Mouse (Mus musculus): ENCODE measurements around the gene Psmc5. TPM values are rescaled to one million over a fixed set of nuclear protein-coding genes. Genes with fewer than 3 reads are reported as not detected.

The Psmc5 gene
- polyA plus RNA-seq (2015; fragmentation: Nextera tagmentation; extraction: Ambion mirVana): 177 and 179 TPM in 2 replicates

GRCm38 (mm10) chr11:106255685-106256451, at the start of gene Psmc5, which contains the start of gene Ftsj3:
Gene Psmc5, plus strand, starts transcription at chr11:106256154.
Gene Ftsj3, minus strand, starts transcription at chr11:106256079.

GRCm38 (mm10) chr11:106215927-106216729, 39.8 kb upstream of the Psmc5 start, which contains the start of gene Ccdc47:
Gene Ccdc47, minus strand, starts transcription at chr11:106216344.

GRCm38 (mm10) chr11:106216730-106217490, 39.0 kb upstream of the Psmc5 start, which contains the start of gene Ddx42:
Gene Ddx42, plus strand, starts transcription at chr11:106216926.

GRCm38 (mm10) chr11:106272644-106273310, 16.8 kb downstream of the Psmc5 start, which contains the start of gene Smarcd2:
Gene Smarcd2, minus strand, starts transcription at chr11:106272972.

GRCm38 (mm10) chr11:106276454-106276853, 20.5 kb downstream of the Psmc5 start, which contains the start of gene Tcam1:
Gene Tcam1, plus strand, starts transcription at chr11:106276672.

GRCm38 (mm10) chr11:106301765-106302164, 45.8 kb downstream of the Psmc5 start, which contains the start of gene Gh:
Gene Gh, minus strand, starts transcription at chr11:106301865.

Other genes with a start within 250 kb of the Psmc5 start
- 0.07 TPM in 1 of 2 replicates, not detected in the other for gene Kcnh6, start 248.0 kb upstream of the Psmc5 start, polyA plus RNA-seq (2015; fragmentation: Nextera tagmentation; extraction: Ambion mirVana)
- gene Dcaf7, start 219.3 kb upstream of the Psmc5 start, polyA plus RNA-seq (2015; fragmentation: Nextera tagmentation; extraction: Ambion mirVana): 21.1 and 23.4 TPM in 2 replicates
- gene Taco1, start 190.1 kb upstream of the Psmc5 start, polyA plus RNA-seq (2015; fragmentation: Nextera tagmentation; extraction: Ambion mirVana): 5.8 TPM in 2 replicates
- gene Map3k3, start 171.5 kb upstream of the Psmc5 start, polyA plus RNA-seq (2015; fragmentation: Nextera tagmentation; extraction: Ambion mirVana): 12.8 and 14.9 TPM in 2 replicates
- not detected in 2 replicates for gene Gm10840, start 95.3 kb upstream of the Psmc5 start, polyA plus RNA-seq (2015; fragmentation: Nextera tagmentation; extraction: Ambion mirVana)
- gene Limd2, start 95.3 kb upstream of the Psmc5 start, polyA plus RNA-seq (2015; fragmentation: Nextera tagmentation; extraction: Ambion mirVana): 30.1 and 32.3 TPM in 2 replicates
- 11.3 and 13.3 TPM in 2 replicates for gene Strada, start 54.0 kb upstream of the Psmc5 start, polyA plus RNA-seq (2015; fragmentation: Nextera tagmentation; extraction: Ambion mirVana)
- gene Ccdc47, start 39.8 kb upstream of the Psmc5 start, polyA plus RNA-seq (2015; fragmentation: Nextera tagmentation; extraction: Ambion mirVana): 51.0 and 54.6 TPM in 2 replicates
- 30.4 and 34.3 TPM in 2 replicates for gene Ddx42, start 39.2 kb upstream of the Psmc5 start, polyA plus RNA-seq (2015; fragmentation: Nextera tagmentation; extraction: Ambion mirVana)
- gene Ftsj3, start 75 bp upstream of the Psmc5 start, polyA plus RNA-seq (2015; fragmentation: Nextera tagmentation; extraction: Ambion mirVana): 27.5 and 29.8 TPM in 2 replicates
- 31.7 and 32.2 TPM in 2 replicates for gene Smarcd2, start 16.8 kb downstream of the Psmc5 start, polyA plus RNA-seq (2015; fragmentation: Nextera tagmentation; extraction: Ambion mirVana)
- 0.06 TPM in 1 of 2 replicates, not detected in the other for gene Tcam1, start 20.5 kb downstream of the Psmc5 start, polyA plus RNA-seq (2015; fragmentation: Nextera tagmentation; extraction: Ambion mirVana)
- gene Gh, start 45.7 kb downstream of the Psmc5 start, polyA plus RNA-seq (2015; fragmentation: Nextera tagmentation; extraction: Ambion mirVana): not detected in 2 replicates
- 1.1 and 1.5 TPM in 2 replicates for gene Cd79b, start 58.6 kb downstream of the Psmc5 start, polyA plus RNA-seq (2015; fragmentation: Nextera tagmentation; extraction: Ambion mirVana)
- not detected in 2 replicates for gene Scn4a, start 97.1 kb downstream of the Psmc5 start, polyA plus RNA-seq (2015; fragmentation: Nextera tagmentation; extraction: Ambion mirVana)
- not detected in 2 replicates for gene Prr29, start 109.3 kb downstream of the Psmc5 start, polyA plus RNA-seq (2015; fragmentation: Nextera tagmentation; extraction: Ambion mirVana)
- gene Icam2, start 131.9 kb downstream of the Psmc5 start, polyA plus RNA-seq (2015; fragmentation: Nextera tagmentation; extraction: Ambion mirVana): 15.2 and 25.4 TPM in 2 replicates
- 3.4 TPM in 2 replicates for gene Ern1, start 231.7 kb downstream of the Psmc5 start, polyA plus RNA-seq (2015; fragmentation: Nextera tagmentation; extraction: Ambion mirVana)